Mouse (Mus musculus) small intestine, adult 2 months (tissue): Measurements from ENCODE around the gene Btk.

Experiments used
- CTCF ChIP-seq: fragments of 200-500 bp; IDR thresholded peaks from 2 replicates; pipeline ENCODE4 v1.5.1; 2012; ENCODE audit warnings: low read depth, mild to moderate bottlenecking, control low read depth, inconsistent platforms, low read length, moderate library complexity, mixed read lengths; ENCODE audit not compliant: insufficient replicate concordance, insufficient read length; ENCODE audit errors: extremely low read depth
- POLR2A ChIP-seq: fragments of 200-500 bp; IDR thresholded peaks from 2 replicates; pipeline ENCODE4 v1.6.1; 2012; ENCODE audit warnings: low read depth, mild to moderate bottlenecking, control low read depth, inconsistent platforms, low read length, moderate library complexity

DNA sequence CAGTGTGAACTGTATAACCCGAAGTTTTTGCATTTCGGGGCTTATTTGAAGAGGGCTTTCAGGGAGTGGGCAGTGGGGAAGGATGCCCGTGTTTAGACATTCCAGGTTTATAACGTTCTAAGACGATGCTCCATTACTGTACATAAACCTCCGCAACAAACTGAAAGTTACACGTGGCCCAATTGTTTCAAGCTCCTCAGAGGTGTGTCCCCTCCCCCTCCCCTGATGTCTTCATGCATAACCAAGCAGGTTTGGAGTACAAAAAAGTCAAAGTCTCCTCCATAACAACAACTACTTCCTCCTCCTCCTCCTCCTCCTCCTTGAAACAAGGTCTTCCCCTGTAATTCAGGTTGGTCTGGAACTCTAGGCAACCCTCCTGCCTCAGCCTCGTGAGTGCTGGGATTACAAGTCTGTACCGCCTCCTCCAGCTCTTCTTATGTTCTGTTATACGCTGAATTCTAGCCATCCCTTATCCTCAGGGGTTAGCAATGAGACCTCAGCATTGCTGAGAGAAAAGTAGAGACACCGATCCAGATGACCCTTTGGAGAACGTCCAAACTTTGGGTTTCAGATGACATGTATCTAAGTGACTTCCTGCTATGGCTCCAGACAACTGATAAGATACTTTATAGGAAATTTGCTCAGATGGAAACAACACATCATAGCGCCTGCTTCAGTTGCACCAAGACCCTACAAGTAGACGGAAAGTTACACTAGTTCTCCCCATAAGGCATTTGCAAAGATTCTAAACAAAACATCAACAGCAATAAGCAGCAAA is 2.7 kb downstream of the Btk start:
- TF ChIP-seq POLR2A (no peak), CTCF (no peak)
